Mouse (Mus musculus) bone marrow macrophage, adult 2 months (primary cell): ENCODE results near the gene Msl1.

Experiments used
- CTCF ChIP-seq: IDR thresholded peaks from 2 replicates; pipeline ENCODE4 v1.5.1; 2012; ENCODE audit warnings: low read depth, mild to moderate bottlenecking, low read length, moderate library complexity
- POLR2A ChIP-seq: IDR thresholded peaks from 2 replicates; pipeline ENCODE4 v1.6.1; 2012; ENCODE audit warnings: mild to moderate bottlenecking, low read depth, low read length, borderline replicate concordance

DNA sequence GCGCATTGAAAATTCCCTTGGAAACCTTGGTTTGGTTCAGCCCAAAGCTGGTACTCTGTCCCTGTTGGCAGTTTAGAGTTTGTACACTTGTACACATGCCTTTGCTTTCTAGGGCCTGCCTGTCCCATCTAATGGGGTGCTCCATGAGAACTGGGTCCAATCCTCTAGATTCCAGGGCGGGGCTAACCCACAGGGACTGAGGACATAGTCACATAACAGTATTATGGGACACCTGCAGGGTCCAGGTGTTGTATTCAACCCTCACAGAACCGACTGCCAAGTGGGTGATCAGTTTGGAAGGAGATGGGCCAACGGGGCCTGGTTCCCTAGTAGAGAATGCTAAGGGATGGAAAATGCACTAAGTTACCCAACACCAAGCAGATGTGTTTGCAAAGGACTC is 33.4 kb upstream of the Msl1 start:
- no peak for TF ChIP-seq CTCF
- TF ChIP-seq POLR2A = no peak
